ENCODE assay signal across 23 mouse cellular contexts in genomic region chr19:40838205-40838604, GRCm38 (mm10).
"Had no signal": no experiment of that assay in that cellular context is flagged by ENCODE, and none has a peak within 500 bp of the region (broad histone marks: within the 10 kb centered on the region; RNA-seq: fewer than 3 reads in every experiment).

No protein-coding gene starts in this region.

- H3K9me3 ChIP-seq: heart, embryonic 13.5 days; heart, embryonic 15.5 days; hindbrain, embryonic 13.5 days; hindbrain, embryonic 15.5 days; kidney, embryonic 15.5 days; limb, embryonic 10.5 days; limb, embryonic 12.5 days had no signal

- DNase-seq: forebrain, postnatal 0 days; gastrocnemius, postnatal 14 days; gastrocnemius, postnatal 36 days; heart, adult 2 months; heart, postnatal 14 days; heart, postnatal 36 days; kidney, adult 11 months; kidney, adult 2 months; kidney, adult 9 months; kidney, postnatal 14 days; kidney, postnatal 36 days had no signal

- ATAC-seq: forebrain, postnatal 0 days; hindbrain, postnatal 0 days; intestine, embryonic 16.5 days had no signal

- H3K27ac ChIP-seq: heart, adult 2 months; heart, embryonic 13.5 days; heart, embryonic 15.5 days; hindbrain, embryonic 13.5 days; hindbrain, embryonic 15.5 days; hindbrain, postnatal 0 days; kidney, embryonic 15.5 days; kidney, postnatal 0 days; left cerebral cortex, adult 2 months; limb, embryonic 10.5 days; limb, embryonic 12.5 days had no signal

- H3K9ac ChIP-seq: forebrain, postnatal 0 days; heart, embryonic 13.5 days; heart, embryonic 15.5 days; hindbrain, embryonic 13.5 days; hindbrain, embryonic 15.5 days; kidney, embryonic 15.5 days; limb, embryonic 12.5 days had no signal

- H3K4me3 ChIP-seq: heart, adult 2 months; heart, embryonic 13.5 days; heart, embryonic 15.5 days; hindbrain, embryonic 13.5 days; hindbrain, embryonic 15.5 days; kidney, embryonic 15.5 days; left cerebral cortex, adult 2 months; limb, embryonic 10.5 days; limb, embryonic 12.5 days had no signal

- H3K27me3 ChIP-seq: heart, embryonic 13.5 days; heart, embryonic 15.5 days; hindbrain, embryonic 13.5 days; hindbrain, embryonic 15.5 days; kidney, embryonic 15.5 days; limb, embryonic 12.5 days had no signal

- H3K4me2 ChIP-seq: heart, embryonic 11.5 days; heart, embryonic 13.5 days; heart, embryonic 15.5 days; hindbrain, embryonic 13.5 days; hindbrain, embryonic 15.5 days; kidney, embryonic 15.5 days; limb, embryonic 12.5 days had no signal
